Mouse (Mus musculus): ENCODE measurements around the gene Npas2.

- TF ChIP-seq CTCF (IDR thresholded peaks at IDR 0.05; ENCODE audit: borderline replicate concordance, insufficient read depth, low read length) (no peak), POLR2A (IDR thresholded peaks at IDR 0.05; ENCODE audit: low read depth, low read length) (no peak)
These were observed 107.1 kb downstream of the Npas2 start for GRCm38 (mm10) chr1:39300676-39301075.
